Mouse (Mus musculus): ENCODE results near the gene Cerk. TPM values are rescaled to one million over a fixed set of nuclear protein-coding genes. Genes with fewer than 3 reads are reported as not detected.
"Not testable (repeated sequence)": the region's sequence is repeated elsewhere in the genome, so short reads cannot be mapped to it uniquely, and the experiment has no call there.

Gene Cerk
- polyA plus RNA-seq, 1 experiment from 2014 or later = 14.0 TPM

DNA sequence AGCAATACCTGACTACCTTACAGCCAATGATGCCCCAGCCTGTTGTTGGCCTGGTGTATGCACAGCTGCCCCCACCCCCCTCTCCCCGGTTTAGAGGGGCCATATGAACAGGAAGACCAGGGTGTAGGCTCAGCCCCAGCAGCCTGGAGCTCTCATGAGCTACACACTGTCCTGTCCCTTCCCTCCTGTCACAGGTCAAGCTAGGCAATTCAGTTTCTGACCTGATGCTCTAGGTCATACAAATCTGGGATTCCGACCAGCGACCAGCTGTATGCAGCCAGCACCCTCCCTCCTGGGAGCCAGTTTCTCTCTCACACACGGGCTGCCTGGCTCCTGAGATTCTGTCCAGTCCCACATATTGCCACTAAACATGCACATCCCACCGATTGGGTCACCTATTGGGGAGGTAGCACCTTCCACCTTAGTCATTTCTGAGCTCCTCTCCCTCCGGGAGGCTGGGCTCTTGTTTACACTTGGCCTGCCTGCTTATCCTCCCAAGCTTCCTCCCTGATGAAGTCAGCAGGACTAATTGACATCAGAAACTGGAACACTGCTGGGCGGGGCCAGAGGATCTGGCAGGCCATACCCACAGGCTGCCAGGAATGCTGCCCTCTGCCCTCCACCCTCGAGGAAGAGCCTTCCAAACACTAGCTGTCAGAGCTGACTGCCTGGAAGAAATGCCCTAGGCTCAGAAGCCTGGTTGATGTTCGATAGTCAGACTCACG, 3.0 kb upstream of the Cerk start:
- Histone ChIP-seq H3K27ac (no peak overlapping the region), H3K36me3 (no peaks in the 10 kb centered on the region), H3K9ac (no peak overlapping the region), H3K4me3 (no peak overlapping the region), H3K4me1 (peaks cover 32% of the 10 kb centered on the region), H3K27me3 (no peaks in the 10 kb centered on the region), H3K9me3 (no peaks in the 10 kb centered on the region), H3K4me2 (no peak overlapping the region)
- no peak for ATAC-seq (ENCODE audit: insufficient number of reproducible peaks, insufficient read depth, low FRiP score, low TSS enrichment, low read depth)
- 27% methylated on average over 10 of the region's 10 CpGs for WGBS

DNA sequence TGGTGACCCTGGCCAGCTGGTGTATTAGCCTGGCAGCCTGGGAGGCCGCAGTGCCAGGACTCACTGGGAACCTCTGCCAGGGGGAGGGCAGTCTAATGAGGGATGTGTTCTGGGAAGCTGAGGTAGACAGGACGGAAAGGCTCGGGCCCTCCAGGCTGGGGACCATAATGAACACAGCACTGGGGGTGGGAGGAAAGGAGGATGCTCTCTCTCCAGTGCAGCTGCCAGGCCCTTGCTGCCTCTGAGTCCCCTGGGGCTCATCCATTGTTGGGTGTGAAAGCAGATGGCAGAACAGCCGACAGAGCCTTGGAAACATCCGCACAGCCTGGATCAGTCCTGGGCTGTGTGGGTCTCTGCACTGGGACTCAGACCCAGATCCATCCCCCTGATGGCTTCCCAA, 2.2 kb upstream of the Cerk start:
- H3K36me3 ChIP-seq = no peaks in the 10 kb centered on the region
- no peaks in the 10 kb centered on the region for H3K27me3 ChIP-seq
- H3K4me2 ChIP-seq = no peak overlapping the region
- no peak for ATAC-seq (ENCODE audit: insufficient number of reproducible peaks, insufficient read depth, low FRiP score, low TSS enrichment, low read depth)
- WGBS = 44% methylated on average over 5 of the region's 5 CpGs
- H3K4me1 ChIP-seq = peaks cover 32% of the 10 kb centered on the region
- no peak overlapping the region for H3K9ac ChIP-seq
- H3K4me3 ChIP-seq = no peak overlapping the region
- no peaks in the 10 kb centered on the region for H3K9me3 ChIP-seq
- H3K27ac ChIP-seq = no peak overlapping the region

DNA sequence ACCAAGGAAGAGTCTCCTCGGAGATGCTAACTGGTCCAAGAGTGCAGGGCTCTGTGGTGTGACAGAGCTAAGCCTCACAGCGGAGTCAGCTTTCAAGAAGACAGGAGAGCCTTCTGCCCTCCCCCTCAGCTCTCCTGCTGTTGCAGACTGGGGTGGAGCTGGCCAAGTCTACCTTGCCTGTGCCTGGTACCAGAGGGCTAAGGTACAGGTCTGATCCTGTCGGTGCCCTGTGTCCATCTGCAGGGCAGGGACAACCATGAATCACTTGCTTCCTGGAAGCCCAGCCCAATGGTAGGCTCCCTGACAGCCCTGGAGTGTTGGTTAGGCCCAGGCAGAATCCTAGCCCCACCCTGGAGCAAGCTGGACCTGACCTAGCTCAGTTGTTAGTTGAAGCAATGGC, 745 bp upstream of the Cerk start:
- H3K4me1 ChIP-seq = peaks cover 38% of the 10 kb centered on the region
- no peaks in the 10 kb centered on the region for H3K9me3 ChIP-seq
- H3K36me3 ChIP-seq = no peaks in the 10 kb centered on the region
- no peak overlapping the region for H3K4me3 ChIP-seq
- no peak overlapping the region for H3K27ac ChIP-seq
- no peak overlapping the region for H3K9ac ChIP-seq
- no peak overlapping the region; the same call in 1 of the 2 replicates for H3K4me2 ChIP-seq
- WGBS = 47% methylated on average over 3 of the region's 3 CpGs
- H3K27me3 ChIP-seq = no peaks in the 10 kb centered on the region
- ATAC-seq (ENCODE audit: insufficient number of reproducible peaks, insufficient read depth, low FRiP score, low TSS enrichment, low read depth) = no peak

DNA sequence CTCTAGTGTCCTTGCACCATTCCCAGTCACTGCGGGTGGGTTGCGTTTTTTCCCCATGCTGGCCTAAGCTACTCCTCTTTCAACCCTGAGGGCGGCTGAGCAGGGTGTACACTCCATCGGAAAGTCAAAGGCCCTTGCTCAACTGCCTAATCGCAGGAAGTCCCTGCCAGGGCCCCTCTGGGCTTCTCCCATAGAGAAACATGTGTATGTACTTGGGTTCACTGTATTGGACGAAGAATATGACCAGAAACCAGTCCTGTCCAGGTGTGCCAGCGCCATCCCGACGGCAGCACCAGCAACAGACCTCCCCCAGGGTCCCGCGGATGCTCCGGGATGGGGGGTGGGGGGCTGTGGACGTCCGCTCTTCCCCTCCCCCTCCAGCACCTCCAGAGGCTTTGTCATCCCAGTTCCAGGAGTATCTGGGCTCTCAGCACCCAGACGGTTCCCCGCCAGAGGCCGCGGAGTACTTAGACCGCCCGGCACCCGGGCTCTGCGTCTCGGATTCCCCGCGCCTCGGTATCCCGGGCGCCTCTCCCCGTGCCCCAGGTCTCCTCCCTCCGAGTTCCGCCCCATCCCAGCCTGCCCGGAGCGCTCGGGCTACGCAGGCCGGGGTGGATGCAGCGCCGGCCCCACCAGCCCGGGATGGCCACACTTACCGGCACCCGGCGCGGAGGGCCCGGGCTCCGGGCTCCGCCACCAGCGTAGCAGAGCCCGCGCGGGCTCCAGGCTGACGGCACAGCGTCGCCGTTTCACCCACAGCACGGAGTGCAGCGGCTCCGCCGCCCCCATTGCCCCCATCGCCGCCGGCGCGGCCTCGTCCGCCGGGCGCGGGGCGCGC, 871 bp downstream of the Cerk start:
- Histone ChIP-seq H3K4me1 (peaks cover 38% of the 10 kb centered on the region), H3K36me3 (no peaks in the 10 kb centered on the region), H3K27me3 (no peaks in the 10 kb centered on the region), H3K9ac (peak overlapping the region; percentile 97), H3K27ac (peak overlapping the region; percentile 85), H3K4me2 (peak overlapping the region; percentile 89), H3K4me3 (peak overlapping the region; percentile 91), H3K9me3 (no peaks in the 10 kb centered on the region)
- under 1% methylated on average over 68 of the region's 70 CpGs for WGBS
- 0 out of 2 replicates have a peak, but pooled peaks have one; percentile 7 for ATAC-seq (ENCODE audit: insufficient number of reproducible peaks, insufficient read depth, low FRiP score, low TSS enrichment, low read depth)

DNA sequence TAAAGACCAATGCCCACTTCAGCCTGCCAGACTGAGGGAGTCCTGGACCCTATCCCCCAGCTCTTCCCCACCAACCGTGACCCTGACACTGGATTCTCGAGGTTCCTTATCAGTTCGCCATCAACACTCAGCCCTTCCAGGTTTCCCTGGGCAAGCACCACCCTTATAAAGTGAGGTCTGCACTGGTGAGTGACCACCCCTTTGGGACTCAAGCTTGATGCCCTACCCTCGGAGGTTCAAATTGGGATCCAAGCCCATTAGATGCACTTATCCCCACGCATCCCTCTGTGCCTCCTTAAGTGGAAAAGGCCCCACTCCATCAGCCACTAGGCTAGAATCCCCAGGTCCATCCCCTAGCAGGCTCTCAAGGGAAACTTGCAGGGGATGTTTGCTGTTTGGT, 1.9 kb downstream of the Cerk start:
- Histone ChIP-seq H3K9ac (peak overlapping the region; percentile 97), H3K9me3 (no peaks in the 10 kb centered on the region), H3K4me3 (peak overlapping the region; percentile 91), H3K27ac (no peak overlapping the region), H3K36me3 (no peaks in the 10 kb centered on the region), H3K4me2 (peak overlapping the region; percentile 89), H3K4me1 (peaks cover 33% of the 10 kb centered on the region), H3K27me3 (no peaks in the 10 kb centered on the region)
- ATAC-seq (ENCODE audit: insufficient number of reproducible peaks, insufficient read depth, low FRiP score, low TSS enrichment, low read depth) = no peak
- WGBS = 65% methylated on average over 5 of the region's 5 CpGs

DNA sequence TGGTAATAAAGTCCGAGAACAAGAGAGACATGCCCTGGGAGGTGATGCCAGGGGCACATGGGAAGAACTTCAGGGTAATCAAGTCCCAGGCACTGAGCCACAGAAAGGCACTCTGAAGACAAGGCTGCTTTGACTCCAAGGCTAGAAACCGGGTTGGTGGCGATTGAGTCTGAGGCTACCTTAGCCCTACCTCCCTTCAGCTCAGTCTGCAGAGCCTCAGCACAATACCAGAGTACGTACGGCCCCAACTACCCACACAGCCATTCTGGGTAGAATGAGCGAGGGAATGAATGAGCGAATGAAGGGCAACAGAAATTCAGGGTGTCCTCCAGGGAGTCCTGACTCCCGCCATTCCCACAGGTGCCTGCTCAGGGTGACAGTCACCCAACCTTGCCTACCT, 2.5 kb downstream of the Cerk start:
- H3K36me3 ChIP-seq = no peaks in the 10 kb centered on the region
- no peak for ATAC-seq (ENCODE audit: insufficient number of reproducible peaks, insufficient read depth, low FRiP score, low TSS enrichment, low read depth)
- no peaks in the 10 kb centered on the region for H3K27me3 ChIP-seq
- 94% methylated on average over 8 of the region's 8 CpGs for WGBS
- no peak overlapping the region for H3K9ac ChIP-seq
- H3K4me3 ChIP-seq = no peak overlapping the region
- H3K4me1 ChIP-seq = peaks cover 28% of the 10 kb centered on the region
- H3K9me3 ChIP-seq = no peaks in the 10 kb centered on the region
- H3K4me2 ChIP-seq = no peak overlapping the region
- no peak overlapping the region for H3K27ac ChIP-seq

DNA sequence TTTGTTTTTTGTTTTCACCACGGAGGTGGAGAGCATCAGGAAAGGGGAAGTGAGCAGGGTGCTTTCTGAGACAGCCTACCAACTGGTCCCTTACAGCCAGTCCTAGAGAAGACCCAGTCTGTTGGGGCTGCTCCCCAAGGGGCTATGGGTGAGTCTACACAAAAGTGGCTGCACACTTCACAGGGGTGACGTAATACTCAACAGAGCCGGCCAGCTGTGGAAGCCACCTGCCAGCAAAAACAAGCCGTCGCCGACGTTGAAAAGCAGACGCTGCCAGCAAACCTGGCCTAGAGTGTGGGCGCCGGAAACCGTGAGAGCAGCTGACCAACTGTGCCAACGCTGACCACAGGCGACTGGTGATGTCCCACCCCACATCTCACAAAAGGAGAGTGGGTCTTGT, 3.3 kb downstream of the Cerk start:
- no peaks in the 10 kb centered on the region for H3K9me3 ChIP-seq
- ATAC-seq (ENCODE audit: insufficient number of reproducible peaks, insufficient read depth, low FRiP score, low TSS enrichment, low read depth) = no peak
- peaks cover 26% of the 10 kb centered on the region for H3K4me1 ChIP-seq
- no peaks in the 10 kb centered on the region for H3K27me3 ChIP-seq
- no peaks in the 10 kb centered on the region for H3K36me3 ChIP-seq
- 68% methylated on average over 13 of the region's 13 CpGs for WGBS
- no peak overlapping the region for H3K4me3 ChIP-seq
- no peak overlapping the region for H3K9ac ChIP-seq
- no peak overlapping the region for H3K4me2 ChIP-seq
- no peak overlapping the region for H3K27ac ChIP-seq

DNA sequence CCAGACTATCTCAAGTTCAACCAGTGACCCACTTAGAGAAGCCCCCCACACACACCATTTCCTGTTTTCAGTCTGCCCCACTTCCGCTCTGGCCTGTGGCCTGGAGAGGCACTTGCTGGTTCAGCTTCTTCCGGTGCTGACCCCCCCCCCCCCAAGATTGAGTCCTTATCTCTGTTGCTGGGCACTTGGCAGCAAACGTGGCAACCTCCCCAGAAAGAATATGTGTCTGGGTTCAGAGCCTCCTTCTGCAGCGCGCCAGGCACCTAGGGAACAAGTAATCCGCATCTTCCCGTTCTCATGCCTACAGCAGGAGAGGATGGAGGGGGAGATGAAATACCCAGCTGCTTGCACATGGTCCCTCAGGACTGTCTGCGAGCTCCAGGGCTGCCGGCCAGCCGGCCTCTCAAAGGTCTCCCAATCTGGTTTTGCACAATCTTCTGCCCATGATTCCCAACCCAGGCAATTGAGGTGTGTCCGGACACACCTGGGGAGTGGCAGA, 4.0 kb downstream of the Cerk start:
- H3K9ac ChIP-seq = no peak overlapping the region
- ATAC-seq (ENCODE audit: insufficient number of reproducible peaks, insufficient read depth, low FRiP score, low TSS enrichment, low read depth) = no peak
- H3K4me3 ChIP-seq = no peak overlapping the region
- no peak overlapping the region for H3K4me2 ChIP-seq
- no peak overlapping the region for H3K27ac ChIP-seq
- 55% methylated on average over 11 of the region's 11 CpGs for WGBS
- peaks cover 26% of the 10 kb centered on the region for H3K4me1 ChIP-seq
- H3K27me3 ChIP-seq = no peaks in the 10 kb centered on the region
- H3K9me3 ChIP-seq = no peaks in the 10 kb centered on the region
- H3K36me3 ChIP-seq = no peaks in the 10 kb centered on the region

DNA sequence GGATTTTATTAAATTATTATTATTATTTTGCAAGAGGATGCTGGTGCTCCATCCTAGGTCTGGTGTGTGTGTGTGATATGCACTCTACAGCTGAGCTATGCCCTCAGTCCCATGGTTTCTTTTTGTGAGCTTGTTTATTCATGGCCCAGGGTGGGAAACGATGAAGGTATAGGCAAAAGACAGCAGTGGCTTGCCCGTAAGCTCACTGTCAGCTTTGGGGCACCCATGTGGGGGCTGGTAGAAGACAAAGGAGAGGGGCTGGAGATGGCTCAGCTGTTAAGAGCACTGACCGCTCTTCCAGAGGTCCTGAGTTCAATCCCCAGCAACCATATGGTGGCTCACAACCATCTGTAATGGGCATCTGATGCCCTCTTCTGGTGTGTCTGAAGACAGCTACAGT, 4.6 kb downstream of the Cerk start:
- not testable (repeated sequence) for ATAC-seq (ENCODE audit: insufficient number of reproducible peaks, insufficient read depth, low FRiP score, low TSS enrichment, low read depth); H3K9me3 ChIP-seq; H3K36me3 ChIP-seq; H3K27ac ChIP-seq; H3K4me2 ChIP-seq; H3K9ac ChIP-seq; H3K27me3 ChIP-seq; H3K4me3 ChIP-seq
- H3K4me1 ChIP-seq = peaks cover 22% of the 10 kb centered on the region
- WGBS = 90% methylated on average over 3 of the region's 3 CpGs

DNA sequence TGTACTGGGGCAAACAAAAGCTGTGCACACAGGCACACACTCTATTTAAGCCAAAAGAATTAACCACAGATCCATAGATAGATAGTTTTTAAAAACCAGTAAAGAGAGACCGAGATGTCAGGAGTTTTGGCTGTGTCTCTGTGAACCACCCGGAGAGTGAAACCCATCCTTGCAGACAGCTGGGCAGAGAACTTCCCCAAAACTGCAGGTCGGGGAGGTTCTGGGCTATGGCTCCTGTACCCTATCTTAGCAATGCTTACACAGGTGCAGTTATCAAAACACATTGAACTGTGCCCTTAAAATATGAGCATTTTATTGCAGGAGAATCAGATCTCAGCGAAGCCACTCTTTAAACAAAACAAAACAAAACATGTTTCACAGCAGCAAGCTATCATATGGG, 5.5 kb downstream of the Cerk start:
- H3K9ac ChIP-seq = no peak overlapping the region
- ATAC-seq (ENCODE audit: insufficient number of reproducible peaks, insufficient read depth, low FRiP score, low TSS enrichment, low read depth) = no peak
- no peaks in the 10 kb centered on the region for H3K36me3 ChIP-seq
- WGBS = 88% methylated on average over 4 of the region's 4 CpGs
- H3K4me3 ChIP-seq = no peak overlapping the region
- H3K4me1 ChIP-seq = peaks cover 17% of the 10 kb centered on the region
- H3K9me3 ChIP-seq = no peaks in the 10 kb centered on the region
- H3K4me2 ChIP-seq = no peak overlapping the region
- H3K27me3 ChIP-seq = no peaks in the 10 kb centered on the region
- no peak overlapping the region for H3K27ac ChIP-seq

DNA sequence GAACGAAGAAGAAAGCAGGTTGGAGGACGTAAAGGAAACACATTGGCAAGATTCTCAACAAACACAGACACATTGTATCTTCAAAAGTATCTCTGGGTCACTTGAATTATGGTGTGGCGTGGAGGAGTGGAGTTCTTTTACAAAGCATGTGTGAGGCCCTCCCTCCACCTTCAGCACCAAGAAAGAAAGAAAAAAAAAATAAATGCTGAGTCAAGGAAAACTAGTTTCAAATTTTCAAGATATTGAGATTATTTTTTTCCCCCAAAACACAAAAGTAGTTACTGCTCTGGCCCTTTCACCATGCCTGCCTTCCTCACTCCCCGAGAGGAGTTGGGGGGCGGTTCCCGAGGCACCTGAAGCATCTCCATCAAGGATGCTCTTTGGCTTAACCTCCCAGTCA, 7.3 kb downstream of the Cerk start:
- Histone ChIP-seq H3K4me1 (peaks cover 19% of the 10 kb centered on the region), H3K4me3 (no peak overlapping the region), H3K9ac (no peak overlapping the region), H3K4me2 (no peak overlapping the region), H3K27me3 (no peaks in the 10 kb centered on the region), H3K27ac (no peak overlapping the region), H3K36me3 (no peaks in the 10 kb centered on the region), H3K9me3 (no peaks in the 10 kb centered on the region)
- WGBS = 89% methylated on average over 6 of the region's 6 CpGs
- ATAC-seq (ENCODE audit: insufficient number of reproducible peaks, insufficient read depth, low FRiP score, low TSS enrichment, low read depth) = no peak
